Mouse (Mus musculus): ENCODE measurements at regions not wholly inside any gene's neighbourhood (a gene's known extent, or its start where the extent isn't known, plus 50 kb on each side); places are given as distances from the start of the nearest gene placed in this dataset.

DNA sequence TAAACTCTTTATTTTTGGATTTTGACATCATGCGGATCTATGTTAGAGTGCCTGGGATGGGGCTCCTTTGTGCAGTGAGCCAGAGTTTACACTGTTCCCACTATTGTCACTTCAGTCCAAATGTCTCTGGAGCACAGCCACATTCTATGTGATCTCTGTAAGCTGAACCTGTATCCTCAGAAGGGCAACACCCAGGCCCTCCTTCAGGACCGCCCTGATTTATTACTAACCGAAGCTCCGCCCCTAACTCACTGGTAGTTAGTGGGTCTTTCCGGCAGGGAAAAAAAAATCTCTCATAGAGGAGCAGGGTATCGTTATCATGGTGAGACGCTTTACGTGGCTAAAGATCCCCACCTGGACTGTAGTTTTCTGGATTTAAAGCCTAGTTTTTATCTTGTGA, 263.6 kb downstream of the Mtx2 start:
- TF ChIP-seq CTCF (IDR thresholded peaks at IDR 0.05; ENCODE audit: low read depth): no peak
- TF ChIP-seq EP300 (optimal IDR thresholded peaks at IDR 0.05): no peak

Data from stomach, postnatal 0 days (tissue).